Mouse (Mus musculus) forebrain, embryonic 16.5 days (tissue): Measurements from ENCODE around the gene S100a11. TPM values are rescaled to one million over a fixed set of nuclear protein-coding genes. Genes with fewer than 3 reads are reported as not detected.
A peak's percentile ranks its signal among the peaks of the same experiment; 100 is the strongest.

Experiments
- ATAC-seq: fragments of 200-750 bp; cut with Nextera tagmentation; 2 replicates; pipeline ENCODE4 v1.8.0; 2017; ENCODE audit warnings: mild to moderate bottlenecking, moderate library complexity
- H3K27ac ChIP-seq: fragments of 300-500 bp; sonication (generic); 2 replicates; pipeline ENCODE4 v1.5.1; 2014; ENCODE audit warnings: low read length, control low read depth
- H3K27me3 ChIP-seq: fragments of 300-500 bp; sonication (generic); replicated peaks from 2 replicates; pipeline ENCODE4 v1.6.1; 2014; ENCODE audit warnings: low read length; ENCODE audit not compliant: control insufficient read depth, insufficient read depth
- H3K36me3 ChIP-seq: fragments of 300-500 bp; sonication (generic); 2 replicates; pipeline ENCODE4 v1.6.1; 2014; ENCODE audit not compliant: control insufficient read depth, insufficient read depth
- H3K4me1 ChIP-seq: fragments of 300-500 bp; sonication (generic); replicated peaks from 2 replicates; pipeline ENCODE4 v1.6.1; 2014; ENCODE audit warnings: low read length; ENCODE audit not compliant: control insufficient read depth, insufficient read depth
- H3K4me2 ChIP-seq: fragments of 300-500 bp; sonication (generic); 2 replicates; pipeline ENCODE4 v1.6.1; 2014; ENCODE audit warnings: mild to moderate bottlenecking, low read length, control low read depth
- H3K4me3 ChIP-seq: fragments of 300-500 bp; sonication (generic); replicated peaks from 2 replicates; pipeline ENCODE4 v1.5.1; 2014; ENCODE audit warnings: mild to moderate bottlenecking, low read length, control low read depth
- H3K9ac ChIP-seq: fragments of 300-500 bp; sonication (generic); replicated peaks from 2 replicates; pipeline ENCODE4 v1.6.1; 2014; ENCODE audit warnings: low read depth, low read length, control low read depth
- H3K9me3 ChIP-seq: fragments of 300-500 bp; sonication (generic); 2 replicates; pipeline ENCODE4 v1.6.1; 2016; ENCODE audit warnings: low read length; ENCODE audit not compliant: control insufficient read depth
- WGBS: fragments of 180-500 bp; shearing (Covaris S2); extraction: QIAGEN DNeasy Blood & Tissue Kit; methylation state at CpG from one replicate; pipeline ENCODE4 v1.1.7; 2014; 5-methylcytosine and 5-hydroxymethylcytosine counted together
- polyA plus RNA-seq: library from polyadenylated mRNA; unstranded; fragments of >200 nt; fragmentation: Nextera tagmentation; extraction: Ambion mirVana; gene quantifications from 2 replicates; pipeline ENCODE4 v1.2.1, GENCODE M21; 2015

S100a11 gene
- polyA plus RNA-seq, 1 experiment from 2014 or later: 104 TPM

DNA sequence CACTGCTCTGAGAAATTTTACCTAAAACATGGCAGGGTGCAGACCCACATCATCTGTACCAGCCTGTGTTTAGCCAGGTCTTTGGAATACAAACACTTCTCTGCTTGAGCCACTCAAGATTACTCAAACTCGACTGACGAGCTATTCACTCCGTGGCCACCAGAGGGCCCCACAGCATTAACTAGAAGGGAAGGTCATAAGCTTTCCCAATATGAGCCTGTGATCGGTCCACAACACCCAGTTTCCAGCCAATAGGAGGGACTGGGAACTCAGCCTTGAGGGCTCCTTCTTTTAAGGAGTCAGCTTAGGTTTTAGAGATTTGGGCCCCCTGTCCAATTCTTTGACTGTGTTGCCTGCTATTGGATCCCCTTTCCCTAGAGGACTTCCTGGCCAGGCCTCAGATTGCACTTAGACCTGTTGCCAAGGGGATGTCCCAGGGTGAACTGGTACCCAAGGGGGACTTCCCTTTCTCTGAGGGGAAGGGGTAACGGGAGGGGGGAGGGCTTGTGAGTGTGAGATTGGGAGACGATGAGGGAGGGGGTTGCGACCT, 26.9 kb downstream of the S100a11 start:
- Histone ChIP-seq H3K27ac (no peak overlapping the region), H3K4me2 (no peak overlapping the region), H3K27me3 (no peaks in the 10 kb centered on the region), H3K4me1 (no peaks in the 10 kb centered on the region), H3K4me3 (no peak overlapping the region), H3K9me3 (no peaks in the 10 kb centered on the region), H3K9ac (no peak overlapping the region), H3K36me3 (no peaks in the 10 kb centered on the region)
- ATAC-seq: 0 out of 2 replicates have a peak, but pooled peaks have one; percentile 31
- WGBS: 36% methylated on average over 7 of the region's 7 CpGs

DNA sequence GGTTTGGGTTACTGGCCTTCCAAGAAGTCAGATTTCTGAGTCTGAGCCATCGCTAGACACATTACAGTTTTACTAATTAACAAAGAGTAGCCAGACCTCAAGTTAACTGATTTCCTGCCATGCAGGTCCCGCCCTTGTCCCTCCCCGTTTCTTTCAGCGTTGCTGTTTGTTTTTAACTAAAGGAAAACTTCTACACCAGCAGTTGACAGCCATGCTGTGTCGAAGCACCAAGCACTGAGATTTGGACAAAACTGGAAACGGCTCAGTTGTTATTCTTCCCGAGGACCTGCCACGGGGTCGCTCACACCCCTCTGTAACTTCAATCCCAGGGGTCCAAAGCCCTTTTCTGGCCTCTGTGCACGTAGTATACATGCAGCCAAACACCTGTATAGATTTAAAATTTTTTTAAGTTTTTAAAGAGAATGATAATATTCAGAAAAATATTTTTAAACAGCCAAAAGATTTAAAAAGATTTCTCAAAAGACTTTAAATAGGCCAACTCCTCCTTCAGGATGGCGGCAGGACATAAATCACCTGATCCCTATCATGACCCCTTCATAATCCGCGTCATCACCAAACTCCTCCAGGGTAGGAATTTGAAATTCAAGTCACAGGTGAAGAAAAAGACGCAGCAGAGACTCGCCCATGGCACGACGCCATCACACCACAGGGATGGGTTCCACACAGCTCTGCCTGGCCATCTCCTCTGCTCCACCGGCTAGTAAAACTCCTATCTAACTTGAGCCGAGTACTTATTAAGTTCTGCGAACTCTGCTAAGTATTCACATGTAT, 27.7 kb downstream of the S100a11 start:
- no peak overlapping the region for H3K9ac ChIP-seq
- no peaks in the 10 kb centered on the region for H3K36me3 ChIP-seq
- no peak overlapping the region for H3K4me2 ChIP-seq
- no peak overlapping the region for H3K27ac ChIP-seq
- no peaks in the 10 kb centered on the region for H3K27me3 ChIP-seq
- 80% methylated on average over 20 of the region's 20 CpGs for WGBS
- H3K9me3 ChIP-seq: no peaks in the 10 kb centered on the region
- ATAC-seq: no peak
- H3K4me3 ChIP-seq: no peak overlapping the region
- no peaks in the 10 kb centered on the region for H3K4me1 ChIP-seq

DNA sequence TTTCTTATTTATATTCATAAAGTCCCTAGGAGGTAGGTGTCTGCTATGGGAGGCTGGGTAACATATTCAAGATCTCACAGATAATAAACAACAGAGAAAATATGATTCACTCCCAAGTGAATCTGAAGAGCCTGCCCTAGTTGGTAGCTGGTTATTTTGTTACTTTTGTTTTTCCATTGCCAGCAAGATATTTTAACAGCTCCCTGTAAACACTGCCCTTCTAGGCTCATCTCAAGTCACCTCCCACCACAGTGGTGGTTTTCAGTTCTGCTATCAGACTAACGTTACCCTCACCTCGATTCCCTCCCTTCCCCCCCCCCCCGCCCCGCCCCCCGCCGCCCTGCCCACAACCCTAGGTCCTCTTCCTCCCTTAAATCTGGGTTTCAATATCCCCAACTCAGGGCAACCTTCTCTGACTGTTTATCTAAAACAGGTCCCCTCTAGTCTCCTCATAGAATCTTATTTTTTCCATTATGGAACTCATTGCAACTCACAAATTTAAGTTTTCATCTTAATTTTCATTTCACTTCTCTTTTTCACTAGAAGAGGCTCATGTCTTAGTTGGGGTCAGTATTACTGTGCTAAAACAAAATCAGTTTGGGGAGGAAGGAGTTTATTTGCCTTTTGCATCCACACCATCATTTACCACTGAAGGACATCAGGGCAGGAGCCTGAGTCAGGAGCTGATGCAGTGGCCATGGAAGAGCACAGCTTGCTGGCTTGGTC, 28.4 kb downstream of the S100a11 start:
- no peaks in the 10 kb centered on the region for H3K36me3 ChIP-seq
- no peaks in the 10 kb centered on the region for H3K4me1 ChIP-seq
- no peak overlapping the region for H3K27ac ChIP-seq
- WGBS: 86% methylated on average over 4 of the region's 6 CpGs
- ATAC-seq: no peak
- H3K9ac ChIP-seq: no peak overlapping the region
- H3K27me3 ChIP-seq: no peaks in the 10 kb centered on the region
- H3K4me2 ChIP-seq: no peak overlapping the region
- H3K4me3 ChIP-seq: no peak overlapping the region
- H3K9me3 ChIP-seq: no peaks in the 10 kb centered on the region

DNA sequence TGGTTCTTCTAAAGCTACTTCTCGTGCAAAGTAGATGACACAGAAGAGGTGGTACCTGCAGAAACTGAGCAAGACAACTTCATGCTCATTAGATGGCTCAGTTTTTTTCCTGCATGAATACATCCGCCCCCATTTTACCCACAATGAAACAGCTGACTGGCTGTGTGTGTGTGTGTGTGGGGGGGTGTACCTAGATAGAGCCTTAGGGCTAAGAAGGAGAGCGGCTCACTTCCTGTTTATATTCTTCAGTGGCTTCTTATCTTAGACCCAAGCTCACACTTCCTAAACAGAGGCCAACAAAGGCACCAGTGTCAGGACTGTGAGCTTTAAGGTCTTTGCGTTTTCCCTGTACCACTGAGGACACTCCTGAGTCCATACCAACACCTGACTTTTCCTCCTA, 29.7 kb downstream of the S100a11 start:
- WGBS: 86% methylated on average over 4 of the region's 4 CpGs
- Histone ChIP-seq H3K9me3 (no peaks in the 10 kb centered on the region), H3K4me2 (no peak overlapping the region), H3K36me3 (no peaks in the 10 kb centered on the region), H3K4me1 (peaks cover 5% of the 10 kb centered on the region), H3K27me3 (no peaks in the 10 kb centered on the region), H3K9ac (no peak overlapping the region), H3K4me3 (no peak overlapping the region), H3K27ac (no peak overlapping the region)
- ATAC-seq: no peak

DNA sequence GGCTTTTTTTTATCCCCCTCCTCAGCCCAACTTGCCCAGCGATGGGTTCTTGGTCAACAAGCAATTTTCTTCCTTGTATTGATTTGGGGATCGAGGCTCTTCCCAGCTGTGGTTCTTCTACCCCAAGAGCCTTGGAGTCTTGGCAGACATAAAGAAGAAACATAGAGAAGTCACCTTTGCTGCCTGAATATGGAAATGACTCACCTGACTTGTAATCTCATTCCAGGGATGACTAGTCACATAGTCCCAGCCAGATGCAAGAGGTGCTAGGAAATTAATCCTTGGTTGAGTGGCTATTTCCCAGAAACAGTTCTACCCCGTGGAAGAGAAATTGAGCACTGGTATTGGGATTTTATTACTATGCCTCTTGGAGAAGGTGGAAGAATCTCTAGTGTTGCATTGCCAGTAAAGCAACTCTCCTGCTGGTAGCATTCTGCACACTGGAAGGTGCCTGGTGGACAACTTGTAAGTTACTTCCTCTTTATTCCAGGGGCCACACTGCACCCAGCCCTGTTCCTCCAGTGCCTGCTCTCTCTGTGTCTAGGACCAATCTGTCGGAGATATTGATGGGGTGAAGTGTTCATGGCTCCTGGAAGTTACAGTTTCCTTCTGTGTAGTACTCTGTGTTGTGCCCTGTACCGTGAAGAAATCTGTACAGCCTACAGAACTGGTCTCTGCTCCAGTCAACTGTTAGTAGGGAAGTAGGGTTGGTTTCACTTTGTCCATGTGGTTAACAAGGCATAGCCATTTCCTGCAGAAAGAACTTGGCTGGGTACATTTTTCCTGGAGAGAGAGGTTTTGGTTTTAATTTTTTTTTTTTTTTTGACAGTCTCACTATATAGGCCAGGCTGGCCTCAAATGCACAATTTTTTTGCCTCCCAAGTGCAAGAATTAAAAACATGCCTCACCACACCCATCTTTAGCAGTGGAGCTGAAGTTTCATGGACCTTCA, 31.9 kb downstream of the S100a11 start:
- WGBS: 88% methylated on average over 5 of the region's 5 CpGs
- Histone ChIP-seq H3K4me2 (no peak overlapping the region), H3K9ac (no peak overlapping the region), H3K27me3 (no peaks in the 10 kb centered on the region), H3K4me1 (peaks cover 8% of the 10 kb centered on the region), H3K27ac (no peak overlapping the region), H3K9me3 (no peaks in the 10 kb centered on the region), H3K36me3 (no peaks in the 10 kb centered on the region), H3K4me3 (no peak overlapping the region)
- ATAC-seq: no peak

DNA sequence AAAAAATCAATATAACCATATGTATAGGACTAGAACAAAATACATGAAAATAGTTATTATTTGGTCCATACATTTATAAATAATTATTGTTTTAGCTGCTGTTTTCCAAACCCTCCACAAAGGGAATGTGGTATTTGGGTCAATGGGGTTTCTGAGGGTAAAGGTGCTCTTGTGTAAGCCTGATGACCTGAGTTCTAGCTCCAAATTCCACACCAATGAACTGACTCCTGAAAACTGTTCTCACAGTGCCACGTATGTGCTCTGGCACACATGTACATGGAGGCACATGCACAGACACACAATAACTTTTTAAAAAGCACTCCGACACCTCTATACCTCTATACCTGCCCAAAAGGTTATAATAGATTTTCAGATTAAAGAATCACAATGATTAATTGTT, 33.0 kb downstream of the S100a11 start:
- no peaks in the 10 kb centered on the region for H3K36me3 ChIP-seq
- ATAC-seq: no peak
- peaks cover 8% of the 10 kb centered on the region for H3K4me1 ChIP-seq
- H3K4me3 ChIP-seq: no peak overlapping the region
- WGBS: 93% methylated on average over 2 of the region's 2 CpGs
- no peaks in the 10 kb centered on the region for H3K9me3 ChIP-seq
- no peak overlapping the region for H3K4me2 ChIP-seq
- no peak overlapping the region for H3K27ac ChIP-seq
- H3K9ac ChIP-seq: no peak overlapping the region
- H3K27me3 ChIP-seq: no peaks in the 10 kb centered on the region

DNA sequence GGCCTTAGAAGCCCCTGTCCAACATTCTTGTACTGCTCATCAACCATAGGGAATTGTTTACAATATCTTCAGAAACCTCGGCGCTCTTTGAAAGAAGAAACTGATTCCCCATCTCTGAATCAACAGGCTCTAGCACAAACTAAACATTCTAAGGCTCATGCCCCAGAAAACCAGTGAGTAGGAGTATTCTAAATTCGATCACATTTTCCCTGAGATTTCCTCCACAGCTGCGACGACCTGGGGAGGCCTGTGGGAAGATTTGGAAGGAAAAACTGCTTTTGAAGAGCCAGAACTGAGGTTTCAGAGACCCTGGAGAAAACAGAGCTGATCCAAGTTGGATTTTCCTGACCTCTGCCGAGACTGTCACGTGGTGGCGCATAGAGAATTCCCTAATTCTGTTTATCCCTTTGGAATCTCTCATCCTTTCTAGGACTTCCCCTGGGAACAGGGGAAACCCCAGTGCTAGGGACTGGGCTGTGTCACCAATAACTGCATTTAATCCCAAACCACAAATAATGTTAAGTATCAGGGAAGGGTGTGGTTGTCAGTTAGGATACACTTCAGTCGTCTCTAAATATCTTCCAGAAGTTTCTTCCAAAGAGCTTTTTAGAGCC, 33.6 kb downstream of the S100a11 start:
- no peak overlapping the region for H3K9ac ChIP-seq
- H3K27ac ChIP-seq: no peak overlapping the region
- no peaks in the 10 kb centered on the region for H3K27me3 ChIP-seq
- ATAC-seq: no peak
- H3K4me3 ChIP-seq: no peak overlapping the region
- no peaks in the 10 kb centered on the region for H3K36me3 ChIP-seq
- H3K9me3 ChIP-seq: no peaks in the 10 kb centered on the region
- H3K4me1 ChIP-seq: peaks cover 8% of the 10 kb centered on the region
- H3K4me2 ChIP-seq: no peak overlapping the region
- WGBS: 71% methylated on average over 9 of the region's 9 CpGs

DNA sequence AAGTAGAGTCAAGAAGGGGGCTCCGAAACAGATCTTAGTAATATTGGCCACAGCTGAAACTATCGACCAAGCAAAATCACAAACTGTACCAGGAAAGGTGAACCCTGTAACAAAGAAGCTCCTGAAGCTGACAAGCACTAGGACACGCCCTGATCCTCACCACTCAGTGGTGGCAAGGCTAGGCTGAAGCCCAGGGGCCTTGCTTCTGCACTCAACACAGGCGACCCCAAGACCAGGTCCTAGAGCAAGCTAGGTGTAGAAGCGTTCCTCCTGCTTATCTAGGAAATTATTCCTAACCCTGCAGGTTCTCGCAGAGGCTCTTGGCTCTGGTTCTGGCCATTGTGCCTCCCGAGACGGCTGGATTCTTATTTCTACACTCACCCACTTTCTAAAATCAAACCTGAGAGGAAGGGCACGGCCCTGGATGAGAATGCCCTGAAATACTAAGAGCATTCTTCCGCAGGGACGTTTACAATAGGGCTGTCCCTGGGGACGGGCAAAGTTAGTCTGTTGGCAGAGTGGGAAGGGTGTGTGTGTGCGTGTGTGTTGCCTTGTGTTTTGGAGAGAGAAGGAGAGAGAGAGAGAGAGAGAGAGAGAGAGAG, 34.2 kb downstream of the S100a11 start:
- no peak overlapping the region for H3K27ac ChIP-seq
- ATAC-seq: peak; percentile 39; the same call in 1 of the 2 replicates

More for the DNA sequence above, 34.2 kb downstream of the S100a11 start:
- no peaks in the 10 kb centered on the region for H3K9me3 ChIP-seq
- peak overlapping the region; percentile 65 for H3K4me3 ChIP-seq
- 21% methylated on average over 13 of the region's 13 CpGs for whole genome bisulfite sequencing
- H3K4me1 ChIP-seq: peaks cover 8% of the 10 kb centered on the region
- H3K9ac ChIP-seq: peak overlapping the region; percentile 35
- peak overlapping the region; percentile 93 for H3K4me2 ChIP-seq
- H3K27me3 ChIP-seq: no peaks in the 10 kb centered on the region
- no peaks in the 10 kb centered on the region for H3K36me3 ChIP-seq
